13 mouse cellular contexts compared by ENCODE assay signal in the genomic region with DNA sequence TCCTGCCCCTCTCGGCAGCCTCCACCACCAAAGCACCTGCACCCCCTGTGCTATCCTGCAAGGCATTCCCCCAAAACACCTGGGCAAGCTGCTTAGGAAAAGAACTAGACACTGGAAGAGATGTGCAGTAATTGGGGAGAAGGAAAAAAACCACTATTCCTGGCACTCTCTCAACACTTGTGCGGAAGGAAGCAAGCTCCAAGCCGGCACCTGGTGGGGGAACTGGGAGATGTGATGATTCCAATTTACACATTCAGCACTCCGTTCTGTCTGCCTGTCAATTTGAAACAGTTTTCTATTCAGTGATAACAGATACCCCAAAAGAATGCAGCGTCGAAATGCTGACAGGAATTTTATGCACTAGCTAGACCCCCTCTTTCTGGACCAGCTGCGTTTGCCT. TPM values are rescaled to one million over a fixed set of nuclear protein-coding genes. Genes with fewer than 3 reads are reported as not detected.
DNase-seq lines count a peak whose midpoint lies in the region; ATAC-seq lines count a peak whose summit lies in the region.
"Had no signal": no experiment of that assay in that cellular context is flagged by ENCODE, and none has a peak within 500 bp of the region (broad histone marks: within the 10 kb centered on the region; RNA-seq: fewer than 3 reads in every experiment).

No protein-coding gene starts in this region.

- H3K36me3 ChIP-seq in forebrain, embryonic 13.5 days (ENCODE audit: poor library complexity, severe bottlenecking): no peaks in the 10 kb centered on the region
- no peaks in the 10 kb centered on the region for H3K36me3 ChIP-seq in forebrain, embryonic 11.5 days (ENCODE audit: control insufficient read depth, insufficient read depth, low read length)
- no peaks in the 10 kb centered on the region for H3K36me3 ChIP-seq in hindbrain, embryonic 16.5 days (ENCODE audit: control insufficient read depth, insufficient read depth, low read length)
- H3K36me3 ChIP-seq in hindbrain, embryonic 10.5 days: peaks cover 4% of the 10 kb centered on the region; the same call in 1 of the 2 replicates
- H3K36me3 ChIP-seq: liver, embryonic 12.5 days had no signal

- WGBS in forebrain, embryonic 13.5 days: 11% methylated on average over 7 of the region's 7 CpGs
- 35% methylated on average over 7 of the region's 7 CpGs for WGBS in forebrain, embryonic 11.5 days
- WGBS in hindbrain, embryonic 16.5 days: 27% methylated on average over 7 of the region's 7 CpGs
- WGBS in hindbrain, embryonic 10.5 days: 62% methylated on average over 7 of the region's 7 CpGs

- H3K4me1 ChIP-seq in forebrain, embryonic 13.5 days: peaks cover 58% of the 10 kb centered on the region
- peaks cover 5% of the 10 kb centered on the region; the same call in 1 of the 2 replicates for H3K4me1 ChIP-seq in forebrain, embryonic 11.5 days (replicated peaks; ENCODE audit: control insufficient read depth, insufficient read depth, low read length)
- peaks cover 9% of the 10 kb centered on the region for H3K4me1 ChIP-seq in hindbrain, embryonic 16.5 days (ENCODE audit: control insufficient read depth, insufficient read depth, low read depth, low read length)
- peaks cover 23% of the 10 kb centered on the region for H3K4me1 ChIP-seq in hindbrain, embryonic 10.5 days (replicated peaks)

- DNase-seq in forebrain, embryonic 11.5 days (ENCODE audit: low spot score): no peak
- DNase-seq in hindbrain, embryonic 10.5 days (ENCODE audit: low spot score): no peak
- DNase-seq in right cerebral cortex, postnatal 10 days (ENCODE audit: low spot score in 2 of 2): peak; percentile 53 to 54
- DNase-seq in right cerebral cortex, postnatal 36 days (ENCODE audit: low spot score in 2 of 2): no peak
- DNase-seq in spleen, postnatal 36 days (ENCODE audit: low spot score in 2 of 2): no peak
- no peak for DNase-seq in thymus, postnatal 4 days
- DNase-seq: adrenal gland, postnatal 14 days; B cell, adult 2 months; kidney, adult 8-10 months had no signal

- ATAC-seq in forebrain, embryonic 13.5 days: peak; percentile 60
- ATAC-seq in forebrain, embryonic 11.5 days (replicated peaks; ENCODE audit: low FRiP score): no peak
- ATAC-seq in hindbrain, embryonic 16.5 days: peak; percentile 18; the same call in 1 of the 2 replicates
- ATAC-seq: liver, embryonic 12.5 days had no signal

- H3K27me3 ChIP-seq in forebrain, embryonic 13.5 days: no peaks in the 10 kb centered on the region
- no peaks in the 10 kb centered on the region for H3K27me3 ChIP-seq in forebrain, embryonic 11.5 days (ENCODE audit: control insufficient read depth, insufficient read depth, low read length)
- no peaks in the 10 kb centered on the region for H3K27me3 ChIP-seq in hindbrain, embryonic 16.5 days (replicated peaks; ENCODE audit: control insufficient read depth, insufficient read depth, low read length)
- no peaks in the 10 kb centered on the region for H3K27me3 ChIP-seq in hindbrain, embryonic 10.5 days (ENCODE audit: insufficient read depth, poor library complexity, severe bottlenecking)
- H3K27me3 ChIP-seq: liver, embryonic 12.5 days had no signal

- H3K4me2 ChIP-seq in forebrain, embryonic 13.5 days: peak overlapping the region; percentile 31
- H3K4me2 ChIP-seq in forebrain, embryonic 11.5 days (ENCODE audit: low read depth, low read length, severe bottlenecking): no peak overlapping the region
- no peak overlapping the region for H3K4me2 ChIP-seq in hindbrain, embryonic 16.5 days (ENCODE audit: low read length)
- H3K4me2 ChIP-seq: liver, embryonic 12.5 days had no signal

- H3K9me3 ChIP-seq in forebrain, embryonic 13.5 days (replicated peaks): no peaks in the 10 kb centered on the region
- H3K9me3 ChIP-seq in forebrain, embryonic 11.5 days (ENCODE audit: control insufficient read depth, low read length): no peaks in the 10 kb centered on the region
- H3K9me3 ChIP-seq in hindbrain, embryonic 16.5 days (ENCODE audit: control insufficient read depth, low read length): no peaks in the 10 kb centered on the region
- no peaks in the 10 kb centered on the region for H3K9me3 ChIP-seq in hindbrain, embryonic 10.5 days
- H3K9me3 ChIP-seq: liver, embryonic 12.5 days had no signal

- H3K27ac ChIP-seq in forebrain, embryonic 13.5 days: peak overlapping the region; percentile 79
- no peak overlapping the region for H3K27ac ChIP-seq in forebrain, embryonic 11.5 days (ENCODE audit: low read depth, low read length)
- H3K27ac ChIP-seq in hindbrain, embryonic 16.5 days (ENCODE audit: low read depth, low read length): no peak overlapping the region
- no peak overlapping the region for H3K27ac ChIP-seq in hindbrain, embryonic 10.5 days
- H3K27ac ChIP-seq: liver, embryonic 12.5 days had no signal

- no peak overlapping the region for H3K9ac ChIP-seq in forebrain, embryonic 13.5 days
- H3K9ac ChIP-seq in forebrain, embryonic 11.5 days (ENCODE audit: low read length): no peak overlapping the region
- H3K9ac ChIP-seq in hindbrain, embryonic 16.5 days (ENCODE audit: low read depth, low read length): no peak overlapping the region
- H3K9ac ChIP-seq: liver, embryonic 12.5 days had no signal

- no peak overlapping the region for H3K4me3 ChIP-seq in forebrain, embryonic 13.5 days
- H3K4me3 ChIP-seq in forebrain, embryonic 11.5 days (ENCODE audit: low read depth, low read length): no peak overlapping the region
- H3K4me3 ChIP-seq in hindbrain, embryonic 16.5 days (ENCODE audit: low read length): no peak overlapping the region
- H3K4me3 ChIP-seq in hindbrain, embryonic 10.5 days: no peak overlapping the region
- H3K4me3 ChIP-seq: erythroblast, embryonic 14.5 days; liver, embryonic 12.5 days had no signal

RNA-seq across cellular contexts. Expression of gene Adgrl2, which starts 50.9 kb away (rescaled TPM):
- 70.1 and 76.1 TPM in 2 replicates for polyA plus RNA-seq in forebrain, embryonic 13.5 days (2015; fragmentation: Nextera tagmentation; extraction: Ambion mirVana)
- 112 and 116 TPM in 2 replicates for polyA plus RNA-seq in forebrain, embryonic 11.5 days (2014; fragmentation: Nextera tagmentation; extraction: Ambion mirVana)
- 114 and 121 TPM in 2 replicates for polyA plus RNA-seq in hindbrain, embryonic 16.5 days (2015; fragmentation: Nextera tagmentation; extraction: Ambion mirVana)
- 64.4 and 64.6 TPM in 2 replicates for polyA plus RNA-seq in hindbrain, embryonic 10.5 days (2016; fragmentation: Nextera tagmentation; extraction: Ambion mirVana)

Comparison
In these comparisons a context has a peak if more than half of its experiments do, and no peak if none do; other contexts are left out.
1. DNase-seq: peak in right cerebral cortex, postnatal 10 days (2 of 2); none in forebrain, embryonic 11.5 days (single experiment), hindbrain, embryonic 10.5 days (single experiment), right cerebral cortex, postnatal 36 days (0 of 2), spleen, postnatal 36 days (0 of 2) and thymus, postnatal 4 days (single experiment).